Mouse (Mus musculus): ENCODE measurements around the gene Trim10.

- TF ChIP-seq POLR2A (IDR thresholded peaks at IDR 0.05; ENCODE audit: insufficient read depth, low read depth, low read length) (no peak), CTCF (IDR thresholded peaks at IDR 0.05) (no peak)
Observed at GRCm38 (mm10) chr17:36869955-36870810, 809 bp downstream of the Trim10 start.

All from heart, adult 2 months (tissue).